Mouse (Mus musculus) ES-Bruce4 (cell line): ENCODE results near the gene Dlg4.

ENCODE experiments used
- CTCF ChIP-seq: IDR thresholded peaks from one replicate; pipeline ENCODE4 v1.8.1; 2011; ENCODE audit warnings: low read depth, low read length
- POLR2A ChIP-seq: IDR thresholded peaks from one replicate; pipeline ENCODE4 v1.8.1; 2011; ENCODE audit warnings: low read length; ENCODE audit not compliant: insufficient read depth

DNA sequence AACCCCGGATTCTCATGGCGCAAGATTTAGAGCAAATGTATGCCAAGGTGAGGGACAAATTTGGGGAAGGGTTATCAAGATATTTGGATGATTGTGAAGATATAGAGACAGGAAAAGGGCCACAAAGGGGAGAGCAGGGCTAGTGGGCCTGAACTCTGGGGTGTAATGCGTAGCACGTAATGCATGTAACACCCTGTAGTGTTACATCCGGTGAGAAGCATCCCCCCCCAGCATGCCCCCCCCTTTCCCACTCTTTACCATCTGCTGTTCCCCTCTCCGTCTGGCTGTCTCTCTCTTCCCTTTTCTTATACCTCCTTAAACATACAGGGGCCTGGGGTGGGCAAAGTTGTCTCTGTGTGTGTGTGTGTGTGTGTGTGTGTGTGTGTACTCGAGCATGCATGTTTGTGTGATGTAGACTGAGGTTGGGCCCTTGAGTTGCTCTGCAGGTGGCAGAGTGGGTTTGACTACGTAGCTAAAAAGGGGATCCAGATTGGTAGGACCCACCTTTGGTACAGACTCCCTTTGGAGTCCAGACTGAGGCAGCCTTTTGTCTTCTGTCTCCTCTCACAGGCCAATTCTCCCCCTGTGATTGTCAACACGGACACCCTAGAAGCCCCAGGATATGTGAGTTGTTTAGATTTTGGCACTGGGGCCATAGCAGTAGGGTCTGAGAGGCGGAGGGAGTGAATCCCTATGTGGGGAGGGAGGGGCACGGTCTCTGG, 13.2 kb downstream of the Dlg4 start:
- TF ChIP-seq POLR2A (no peak), CTCF (no peak)
